Mouse (Mus musculus) lung, postnatal 36 days (tissue): ENCODE measurements around the gene Pigb.

Source experiments
- DNase-seq: peaks from one replicate; pipeline ENCODE4 v3.0.0; 2022; ENCODE audit warnings: mixed read lengths

Gene Pigb

GRCm38 (mm10) chr9:73045204-73045603 lies 5.0 kb upstream of the Pigb start:
- DNase-seq, result no peak

- DNase-seq, result peak; percentile 97
Measured at GRCm38 (mm10) chr9:73044146-73045079, 4.2 kb upstream of the Pigb start, which contains the start of gene Rab27a. Gene Rab27a, plus strand, starts transcription at chr9:73044854.

- DNase-seq, result peak; percentile 93
Measured at GRCm38 (mm10) chr9:73039222-73039945, 794 bp downstream of the Pigb start.

- no peak for DNase-seq
Measured at GRCm38 (mm10) chr9:73033406-73033805, 6.8 kb downstream of the Pigb start.

GRCm38 (mm10) chr9:73031421-73031820 lies 8.8 kb downstream of the Pigb start:
- DNase-seq, result no peak

- DNase-seq, result no peak
Measured at GRCm38 (mm10) chr9:73030443-73030842, 9.7 kb downstream of the Pigb start.

GRCm38 (mm10) chr9:73025818-73026636 lies 14.2 kb downstream of the Pigb start:
- no peak for DNase-seq

GRCm38 (mm10) chr9:73020566-73021097 lies 19.5 kb downstream of the Pigb start:
- peak; percentile 43 for DNase-seq

- peak; percentile 75 for DNase-seq
Measured at GRCm38 (mm10) chr9:73019841-73020240, 20.3 kb downstream of the Pigb start.

- no peak for DNase-seq
Measured at GRCm38 (mm10) chr9:73014724-73015123, 25.5 kb downstream of the Pigb start.

- DNase-seq, result no peak
Measured at GRCm38 (mm10) chr9:73012629-73013028, 27.5 kb downstream of the Pigb start.

GRCm38 (mm10) chr9:73008384-73008783 lies 31.8 kb downstream of the Pigb start:
- DNase-seq, result no peak

- peak; percentile 10 for DNase-seq
Measured at GRCm38 (mm10) chr9:73006175-73006574, 34.0 kb downstream of the Pigb start.

- no peak for DNase-seq
Measured at GRCm38 (mm10) chr9:73005106-73005505, 35.1 kb downstream of the Pigb start.

GRCm38 (mm10) chr9:73004076-73004475 lies 36.1 kb downstream of the Pigb start:
- DNase-seq, result peak; percentile 64

- no peak for DNase-seq
Measured at GRCm38 (mm10) chr9:73002177-73002576, 38.0 kb downstream of the Pigb start.

- DNase-seq, result peak; percentile 9
Measured at GRCm38 (mm10) chr9:73001314-73002011, 38.7 kb downstream of the Pigb start.

GRCm38 (mm10) chr9:73000487-73000886 lies 39.7 kb downstream of the Pigb start:
- DNase-seq, result no peak

- no peak for DNase-seq
Measured at GRCm38 (mm10) chr9:72996806-72997205, 43.4 kb downstream of the Pigb start.

GRCm38 (mm10) chr9:72996167-72996566 lies 44.0 kb downstream of the Pigb start:
- DNase-seq, result no peak

- no peak for DNase-seq
Measured at GRCm38 (mm10) chr9:72992576-72992975, 47.6 kb downstream of the Pigb start.

GRCm38 (mm10) chr9:72991420-72991819 lies 48.8 kb downstream of the Pigb start:
- DNase-seq, result no peak
